Mouse (Mus musculus): ENCODE results near the gene Acvrl1.
"Not testable (repeated sequence)": the region's sequence is repeated elsewhere in the genome, so short reads cannot be mapped to it uniquely, and the experiment has no call there.

The Acvrl1 gene

DNA sequence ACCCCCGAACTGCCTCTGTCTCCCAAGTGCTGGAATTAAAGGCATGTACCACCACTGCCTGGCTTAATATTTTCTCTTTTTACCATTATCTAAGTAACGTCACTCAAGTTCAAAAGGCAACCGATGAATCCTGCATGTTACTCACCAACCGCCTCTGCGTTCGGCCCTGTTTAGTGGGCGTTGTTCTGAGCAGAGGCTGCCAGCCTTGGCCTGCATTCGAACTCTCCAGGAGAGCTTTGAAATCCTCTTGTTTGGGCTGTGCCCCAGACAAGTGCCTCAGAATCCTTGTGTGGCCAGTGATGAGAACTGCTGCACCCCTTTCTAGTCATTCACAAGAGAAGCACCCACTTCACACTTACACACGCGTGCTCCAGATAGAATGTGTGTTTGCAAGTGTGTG, 22.3 kb upstream of the Acvrl1 start:
- in situ Hi-C loops (cut with MboI, MseI): loop anchor here (10.0 kb wide), 2 partner anchors 59 to 71 kb away; no protein-coding TSS in a partner anchor

DNA sequence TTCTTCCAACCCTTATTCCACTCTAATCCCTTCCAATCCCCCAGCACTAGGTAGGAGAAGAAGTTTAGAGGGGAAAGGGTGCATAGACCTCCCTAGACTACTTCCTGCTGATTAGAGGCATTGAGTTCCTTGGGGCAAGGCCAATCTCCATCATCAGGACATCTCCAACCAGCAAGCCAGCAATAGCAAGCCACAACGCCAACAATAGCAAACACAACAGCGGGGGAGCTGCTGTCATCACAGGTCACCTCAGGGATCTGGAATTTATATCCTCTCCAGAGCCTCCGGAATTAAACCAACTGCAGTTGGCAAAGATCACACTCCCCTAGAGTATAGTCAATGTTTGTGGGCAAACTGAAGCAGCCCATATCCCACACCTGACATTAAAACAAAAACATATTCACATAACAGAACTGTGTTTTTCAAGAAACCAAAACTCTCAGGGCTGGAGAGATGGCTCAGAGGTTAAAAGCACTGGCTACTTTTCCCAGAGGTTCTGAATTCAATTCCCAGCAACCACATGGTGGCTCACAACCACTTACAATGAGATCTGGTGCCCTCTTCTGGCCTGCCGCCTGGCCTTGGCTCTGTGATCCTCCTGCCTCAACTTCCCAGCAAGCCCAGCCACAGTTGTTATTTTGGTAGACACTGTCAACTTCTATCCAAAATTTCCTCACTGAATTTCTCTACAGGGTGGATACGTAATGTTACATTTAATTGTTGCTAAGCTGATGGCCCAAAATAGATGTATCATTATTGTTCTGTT, 20.2 kb upstream of the Acvrl1 start:
- in situ Hi-C loops (cut with MboI, MseI): loop anchor here (10.0 kb wide), 2 partner anchors 57 to 73 kb away; no protein-coding TSS in a partner anchor

DNA sequence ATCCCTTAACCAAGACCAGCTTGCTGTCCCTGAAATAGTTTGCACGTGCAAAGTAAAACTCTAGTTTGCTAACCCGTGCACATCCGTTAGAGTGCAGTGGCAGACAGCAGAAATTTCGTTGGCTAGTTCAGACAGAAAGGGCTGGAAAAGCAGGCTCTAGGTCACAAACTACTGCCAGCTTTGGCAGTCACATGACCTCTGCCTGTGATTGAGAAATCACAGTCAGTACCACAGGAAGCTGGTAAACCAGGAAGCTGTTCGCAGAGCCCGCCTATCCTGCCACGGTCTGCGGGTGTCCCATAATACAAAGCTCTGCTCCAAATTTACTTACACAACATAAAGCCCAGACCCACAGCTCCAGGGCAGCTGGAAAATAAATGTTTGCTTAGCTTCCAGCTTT, 15.1 kb upstream of the Acvrl1 start:
- in situ Hi-C loops (cut with MboI, MseI): no loop called here

DNA sequence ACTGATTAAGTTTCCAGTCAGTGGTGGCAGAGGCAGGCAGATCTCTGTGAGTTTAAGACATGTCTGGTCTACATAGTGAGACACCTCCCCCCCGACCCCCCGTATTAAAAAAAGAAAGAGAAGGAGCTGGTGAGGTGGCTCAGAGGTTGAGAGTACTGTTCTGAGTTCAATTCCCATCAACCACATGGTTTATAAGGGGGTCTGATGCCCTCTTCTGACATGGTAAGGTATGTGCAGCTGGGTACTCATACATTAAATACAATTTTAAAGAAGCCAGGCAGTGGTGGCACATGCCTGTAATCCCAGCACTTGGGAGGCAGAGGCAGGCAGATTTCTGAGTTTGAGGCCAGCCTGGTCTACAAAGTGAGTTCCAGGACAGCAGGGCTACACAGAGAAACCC, 14.5 kb upstream of the Acvrl1 start:
- in situ Hi-C loops (cut with MboI, MseI): not testable (repeated sequence)

DNA sequence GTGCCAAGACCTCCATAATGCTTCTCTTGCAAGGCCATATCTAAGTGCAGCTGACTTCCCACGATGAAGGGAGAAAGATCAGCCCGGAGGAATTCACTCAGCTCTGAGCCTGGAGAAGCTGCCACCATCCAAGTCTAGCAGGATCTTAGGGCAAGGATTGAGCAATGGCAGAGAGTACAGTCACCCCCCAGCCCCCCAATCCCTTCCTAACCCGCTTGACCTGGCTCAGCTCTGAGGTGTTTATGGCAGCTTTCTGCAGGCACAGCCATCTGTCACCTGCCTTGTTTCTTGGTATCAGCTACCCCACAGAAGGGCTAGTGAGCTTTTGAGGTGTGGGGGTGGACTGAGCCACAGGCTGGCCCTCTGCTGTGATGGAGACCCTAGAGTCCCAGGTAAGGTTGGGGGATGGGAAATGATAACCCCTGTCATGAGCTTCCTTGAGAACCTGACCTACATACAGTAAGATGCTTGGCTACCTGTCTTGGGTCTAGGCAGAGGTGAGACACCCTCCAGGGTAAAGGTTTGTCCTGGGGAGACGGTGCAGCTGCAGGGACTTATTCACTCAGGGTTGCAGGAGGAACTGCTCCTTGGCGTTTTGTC, 12.7 kb upstream of the Acvrl1 start, which contains the start of gene Ankrd33:
Ankrd33 (plus strand) TSS at position 245 of the 600 bp plus-strand sequence.
- in situ Hi-C loops (cut with MboI, MseI): no loop called here

DNA sequence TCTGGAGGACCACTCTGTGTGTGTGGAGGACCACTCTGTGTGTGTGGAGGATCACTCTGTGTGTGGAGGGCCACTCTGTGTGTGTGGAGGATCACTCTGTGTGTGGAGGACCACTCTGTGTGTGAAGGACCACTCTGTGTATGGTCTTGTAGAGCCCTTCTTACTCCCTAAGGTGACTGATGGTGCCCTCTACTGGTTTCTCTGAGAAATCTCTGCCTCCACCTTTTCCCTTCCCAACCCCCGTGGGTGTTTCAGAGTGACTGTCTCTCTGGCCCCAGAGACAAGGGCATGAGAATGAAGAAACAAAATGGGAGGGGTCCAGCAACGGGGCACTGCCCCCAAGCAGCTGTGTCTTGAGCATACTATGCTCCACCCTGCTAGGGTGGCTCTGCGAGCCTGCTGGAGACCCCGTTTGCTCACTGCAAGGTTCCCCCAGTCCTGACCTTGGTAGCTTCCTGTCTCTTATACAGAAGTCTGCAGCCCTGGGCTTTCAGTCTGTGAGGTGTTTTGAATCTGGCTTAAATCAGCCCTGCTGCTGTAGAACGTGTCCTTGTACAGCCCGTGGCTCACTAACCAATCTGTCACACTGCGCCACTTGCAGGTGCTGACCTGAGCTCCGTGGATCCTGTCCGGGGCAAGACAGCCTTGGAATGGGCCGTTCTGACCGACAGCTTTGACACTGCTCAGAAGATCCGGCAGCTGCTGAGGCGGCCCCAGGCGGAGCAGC, 9.8 kb upstream of the Acvrl1 start:
- in situ Hi-C loops (cut with MboI, MseI): no loop called here

DNA sequence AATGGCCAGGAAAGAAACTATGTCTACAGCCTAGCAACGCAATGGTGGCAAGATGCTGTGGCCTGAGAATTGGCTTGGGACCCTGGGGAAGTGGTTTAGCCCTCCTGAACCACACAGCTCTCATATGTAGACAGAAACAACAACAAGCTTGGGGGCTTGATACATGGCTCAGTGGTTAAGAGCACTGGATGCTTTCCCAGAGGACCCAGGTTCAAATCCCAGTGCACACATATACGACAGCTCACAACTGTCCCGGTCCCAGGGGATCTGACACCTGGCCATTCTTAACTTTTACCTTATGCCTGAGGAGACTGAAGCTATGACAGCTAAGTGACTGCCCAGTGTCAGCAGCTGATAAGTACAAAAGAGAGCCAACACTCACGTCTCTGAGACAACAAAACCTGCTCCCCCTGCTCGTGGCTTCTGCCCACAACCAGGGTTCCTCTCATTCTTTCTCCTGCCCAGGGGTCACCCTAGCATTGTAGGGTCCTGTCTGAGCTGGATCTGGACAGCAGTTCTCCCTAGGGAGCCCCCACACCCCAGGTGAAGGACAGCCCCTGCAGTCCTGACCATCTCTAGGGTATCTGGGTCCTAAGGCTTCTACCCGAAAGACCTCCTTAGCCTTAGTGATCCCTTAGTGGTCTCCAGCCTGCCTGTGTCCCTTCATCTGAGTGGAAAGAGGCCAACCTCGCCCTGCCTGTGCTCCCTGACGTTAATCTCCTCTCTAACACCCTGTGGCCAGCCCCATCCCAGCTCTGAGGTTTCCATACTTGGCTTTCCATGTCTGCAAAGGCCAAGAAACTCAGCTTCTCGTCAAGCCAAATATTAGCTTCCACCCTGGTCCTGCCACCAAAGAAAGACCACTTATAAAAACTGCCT, 6.7 kb upstream of the Acvrl1 start:
- in situ Hi-C loops (cut with MboI, MseI): no loop called here

DNA sequence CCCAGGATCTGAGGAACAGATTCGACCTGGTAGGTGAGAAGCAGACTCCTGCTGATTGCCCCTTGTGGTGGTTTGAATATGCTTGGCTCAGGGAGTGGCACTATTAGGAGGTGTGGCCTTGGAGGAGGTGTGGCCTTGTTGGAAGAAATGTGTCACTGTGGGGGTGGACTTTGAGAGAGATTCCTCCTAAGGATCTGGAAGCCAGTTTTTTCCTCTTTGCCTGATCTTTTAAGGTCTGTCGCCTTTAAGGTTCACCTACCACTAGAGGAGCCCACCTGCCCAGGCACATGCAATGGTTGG, 6.1 kb upstream of the Acvrl1 start:
- in situ Hi-C loops (cut with MboI, MseI): no loop called here

DNA sequence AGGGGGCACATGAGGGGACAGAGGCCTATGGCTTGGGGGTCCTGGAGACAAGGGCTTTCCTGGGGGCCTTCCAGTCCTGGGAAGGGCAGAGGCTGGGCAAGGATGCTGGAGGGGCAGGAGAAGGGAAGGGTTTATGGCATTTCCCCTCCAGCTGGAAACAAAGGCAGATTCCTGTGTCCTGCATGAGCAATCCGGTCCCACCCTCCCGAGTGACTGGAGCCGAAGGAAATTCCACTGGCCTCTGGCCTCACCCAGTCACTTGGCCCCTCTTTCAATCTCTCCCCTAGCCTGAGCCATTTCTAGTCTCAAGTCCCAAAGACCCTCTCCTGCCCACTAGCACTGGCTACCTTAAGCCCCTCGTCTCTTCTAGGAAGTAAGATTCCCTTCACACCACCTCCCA, 5.1 kb upstream of the Acvrl1 start:
- in situ Hi-C loops (cut with MboI, MseI): no loop called here

DNA sequence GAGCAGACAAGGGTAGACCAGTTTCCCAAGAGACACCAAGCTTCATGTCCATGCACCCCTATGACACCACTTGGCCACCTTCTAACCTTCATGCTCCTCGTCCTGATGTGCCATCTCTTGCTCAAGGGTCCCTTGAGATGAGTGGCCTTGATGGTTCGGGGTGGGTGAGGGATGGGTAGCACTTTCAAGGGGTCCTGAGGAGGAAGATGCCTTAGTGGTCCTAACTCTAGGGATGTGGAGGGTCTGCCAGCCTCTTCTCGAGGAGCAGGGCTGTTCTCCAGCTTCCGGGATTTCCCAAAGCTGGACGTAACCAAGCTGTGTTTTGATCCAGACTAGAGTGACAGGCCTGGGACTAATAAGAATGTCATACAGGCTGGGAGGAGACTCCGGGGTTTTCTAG, 2.8 kb upstream of the Acvrl1 start:
- in situ Hi-C loops (cut with MboI, MseI): no loop called here

DNA sequence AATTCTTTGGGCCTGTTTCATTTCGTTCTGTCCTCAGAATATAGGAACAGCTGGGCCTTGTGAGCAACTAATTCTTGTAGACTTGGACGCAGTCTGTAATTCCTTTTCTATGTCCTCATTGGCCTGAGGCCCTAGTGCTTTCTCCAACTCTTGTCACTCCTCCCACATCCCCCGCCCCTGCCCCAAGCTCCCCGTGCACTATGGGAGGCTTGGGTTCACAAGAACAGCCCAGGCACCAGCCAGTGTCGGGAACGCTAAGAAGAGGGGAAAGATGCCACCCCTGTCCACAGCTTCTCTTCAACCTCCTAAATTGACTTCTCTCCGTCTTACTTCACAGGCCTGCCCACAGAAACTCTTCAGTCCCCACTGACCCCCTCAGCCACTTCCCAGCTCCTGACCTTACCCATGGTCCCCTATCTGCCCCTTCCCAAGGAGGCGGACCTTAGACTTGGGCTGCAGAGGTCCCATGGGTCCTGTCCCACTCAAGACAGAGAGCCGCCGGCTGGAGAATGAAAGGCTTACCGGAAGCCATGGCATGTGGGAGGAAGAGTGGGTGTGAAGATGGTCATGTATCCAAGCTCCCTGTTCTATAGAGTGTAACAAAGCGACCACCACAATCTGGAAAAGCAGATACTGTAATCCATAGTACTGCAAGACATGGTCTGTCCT, 1.3 kb upstream of the Acvrl1 start:
- in situ Hi-C loops (cut with MboI, MseI): no loop called here

DNA sequence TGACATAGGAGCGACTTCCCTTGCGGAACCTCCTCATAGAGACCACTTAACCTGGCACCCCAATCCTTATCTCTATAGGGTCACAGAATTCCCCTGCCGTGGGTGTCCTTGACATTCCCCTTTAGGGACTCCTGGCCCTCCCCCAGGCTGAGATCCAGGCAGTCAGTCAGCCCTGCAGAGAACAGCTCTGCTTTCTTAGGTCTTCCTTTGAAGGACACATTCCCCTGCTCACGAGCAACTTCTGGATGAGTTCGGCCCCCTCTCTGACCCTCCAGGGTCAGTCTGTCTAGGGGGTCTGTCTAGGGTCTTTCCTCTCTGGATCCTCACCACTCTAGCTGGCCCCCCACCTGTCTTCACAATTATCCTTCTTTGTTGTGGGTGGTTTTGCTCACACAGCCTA, 1.1 kb downstream of the Acvrl1 start:
- in situ Hi-C loops (cut with MboI, MseI): no loop called here

DNA sequence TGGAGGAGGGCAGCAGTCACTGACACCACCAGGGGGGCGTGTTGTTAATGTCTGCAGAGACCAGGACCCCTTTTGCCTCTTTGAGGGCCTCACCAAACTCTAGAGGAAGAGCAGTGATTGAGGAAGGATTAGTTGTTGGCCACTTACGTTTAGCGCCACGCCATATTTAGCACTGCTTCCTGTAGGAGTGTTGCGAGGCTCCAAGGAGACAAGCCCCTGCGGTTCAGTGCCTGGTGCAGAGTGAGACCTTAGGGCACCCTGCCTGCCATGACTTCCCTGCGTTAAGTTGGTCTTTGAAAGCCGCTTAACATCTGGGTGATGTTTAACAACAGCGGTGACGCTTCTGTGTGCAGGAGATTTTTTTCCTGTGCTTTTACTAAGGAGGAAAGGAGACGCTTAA, 3.2 kb downstream of the Acvrl1 start:
- in situ Hi-C loops (cut with MboI, MseI): no loop called here

DNA sequence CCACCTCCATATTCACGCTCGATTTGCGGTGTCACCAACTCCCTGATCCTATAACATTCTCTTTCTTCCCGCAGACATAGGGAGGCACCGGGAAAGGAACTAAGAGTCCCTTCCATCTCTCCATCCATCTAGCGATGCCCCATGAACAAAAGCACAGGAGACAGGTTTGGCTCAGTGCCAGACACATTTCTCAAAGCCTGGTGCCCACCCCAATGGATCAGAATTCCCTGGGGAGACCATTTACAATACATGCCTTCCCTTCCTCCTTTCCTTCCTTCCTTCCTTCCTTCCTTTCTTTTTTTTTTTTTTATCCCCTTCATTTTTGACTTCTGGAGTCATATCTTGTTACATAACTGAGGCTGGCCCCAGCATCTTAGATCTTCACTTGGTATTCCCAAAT, 3.7 kb downstream of the Acvrl1 start:
- in situ Hi-C loops (cut with MboI, MseI): no loop called here

DNA sequence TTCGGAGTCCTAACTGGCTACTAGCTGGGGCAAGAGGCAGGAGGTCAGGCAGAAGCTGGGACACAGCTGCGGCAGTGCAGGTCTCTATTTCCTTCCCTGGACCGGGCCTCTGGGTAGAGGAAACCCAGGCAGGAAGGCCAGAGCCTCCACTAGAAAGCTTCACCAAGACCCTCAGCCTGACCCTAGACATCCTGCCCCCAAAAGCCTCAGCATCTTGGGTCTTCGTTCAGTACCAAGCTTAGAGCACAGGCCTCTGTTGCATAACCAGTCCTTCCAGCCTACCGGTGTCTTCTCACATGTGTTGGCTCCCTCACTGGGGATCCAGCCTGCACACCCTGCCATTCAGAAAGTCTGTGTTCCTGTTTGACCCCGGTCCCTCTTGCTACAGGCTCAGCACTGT, 4.4 kb downstream of the Acvrl1 start:
- in situ Hi-C loops (cut with MboI, MseI): no loop called here

DNA sequence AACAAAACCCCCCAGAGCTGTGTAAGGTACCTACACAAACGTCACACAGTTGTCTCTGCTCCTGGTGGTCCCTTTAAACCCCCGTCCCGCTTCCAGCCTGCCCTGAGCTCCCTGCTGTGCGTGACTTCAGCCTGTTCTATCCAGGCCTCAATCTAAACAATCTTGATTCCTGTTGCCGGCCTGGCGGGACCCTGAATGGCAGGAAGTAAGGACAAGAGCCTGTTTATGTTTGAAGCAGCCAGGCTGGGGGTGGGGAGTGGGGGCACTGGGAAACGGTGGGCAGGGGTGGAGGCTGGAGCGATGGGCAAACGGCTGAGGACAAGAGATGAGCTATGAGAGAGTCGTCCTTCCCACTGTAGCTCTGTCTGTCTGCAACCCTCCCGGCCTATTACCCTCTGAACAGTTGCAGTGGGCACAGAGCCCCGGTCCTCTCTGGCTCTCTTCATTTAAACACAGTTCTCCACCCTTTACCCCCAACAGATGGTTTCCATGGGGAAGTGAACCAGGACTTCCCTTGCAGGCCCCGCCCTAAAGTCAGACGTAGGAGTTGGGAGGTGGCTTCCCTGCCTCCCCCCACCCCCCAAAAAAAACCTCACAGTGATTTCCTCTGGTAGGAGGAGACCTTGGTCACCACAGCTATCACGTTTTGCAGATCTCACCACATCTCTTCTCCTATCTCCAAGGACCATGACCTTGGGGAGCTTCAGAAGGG, 5.8 kb downstream of the Acvrl1 start:
- in situ Hi-C loops (cut with MboI, MseI): no loop called here

DNA sequence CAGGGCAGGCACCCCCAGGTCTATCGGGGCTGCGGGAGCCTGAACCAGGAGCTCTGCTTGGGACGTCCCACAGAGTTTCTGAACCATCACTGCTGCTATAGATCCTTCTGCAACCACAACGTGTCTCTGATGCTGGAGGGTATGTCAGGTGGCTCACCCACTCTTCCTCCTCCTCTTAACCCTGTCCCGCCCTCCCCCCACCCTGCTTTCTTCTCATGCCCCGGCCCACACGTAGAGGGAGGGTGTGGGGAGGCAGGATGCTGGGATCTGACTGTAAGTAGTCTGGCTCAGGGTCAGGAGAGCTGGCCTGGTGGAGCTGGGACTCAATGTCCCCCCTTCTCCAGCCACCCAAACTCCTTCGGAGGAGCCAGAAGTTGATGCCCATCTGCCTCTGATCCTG, 7.1 kb downstream of the Acvrl1 start:
- in situ Hi-C loops (cut with MboI, MseI): no loop called here

DNA sequence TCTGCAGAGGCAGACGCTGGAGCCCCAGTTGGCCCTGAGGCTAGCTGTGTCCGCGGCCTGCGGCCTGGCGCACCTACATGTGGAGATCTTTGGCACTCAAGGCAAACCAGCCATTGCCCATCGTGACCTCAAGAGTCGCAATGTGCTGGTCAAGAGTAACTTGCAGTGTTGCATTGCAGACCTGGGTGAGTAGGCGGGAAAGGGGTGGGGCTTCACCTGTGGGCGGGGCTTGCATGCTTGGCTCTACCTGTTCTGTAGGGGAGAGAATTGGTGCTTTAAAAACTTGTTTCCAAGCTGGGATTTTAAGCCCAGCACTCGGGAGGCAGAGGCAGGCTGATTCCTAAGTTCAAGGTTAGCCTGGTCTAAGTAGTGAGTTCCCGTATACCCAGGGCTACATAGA, 9.1 kb downstream of the Acvrl1 start:
- in situ Hi-C loops (cut with MboI, MseI): no loop called here

DNA sequence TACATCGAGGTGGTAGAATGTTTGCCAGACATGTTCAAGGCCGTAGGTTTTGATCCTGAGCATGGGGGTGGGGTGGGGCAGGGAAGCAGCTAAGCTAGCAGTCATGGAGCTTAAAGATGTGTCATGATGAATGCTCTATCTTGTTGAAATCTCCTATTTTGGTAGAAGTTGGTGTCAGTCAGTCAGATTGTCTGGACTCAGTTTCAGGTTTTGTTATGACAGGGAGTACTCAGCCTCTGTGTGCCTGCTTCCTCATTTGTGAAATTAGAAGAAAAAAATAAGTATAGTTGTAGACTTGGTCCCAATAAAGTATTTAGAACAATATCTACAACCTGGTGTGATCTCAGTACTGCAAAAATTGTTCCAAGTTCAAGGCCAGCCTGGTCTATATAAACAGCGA, 10.4 kb downstream of the Acvrl1 start:
- in situ Hi-C loops (cut with MboI, MseI): no loop called here

DNA sequence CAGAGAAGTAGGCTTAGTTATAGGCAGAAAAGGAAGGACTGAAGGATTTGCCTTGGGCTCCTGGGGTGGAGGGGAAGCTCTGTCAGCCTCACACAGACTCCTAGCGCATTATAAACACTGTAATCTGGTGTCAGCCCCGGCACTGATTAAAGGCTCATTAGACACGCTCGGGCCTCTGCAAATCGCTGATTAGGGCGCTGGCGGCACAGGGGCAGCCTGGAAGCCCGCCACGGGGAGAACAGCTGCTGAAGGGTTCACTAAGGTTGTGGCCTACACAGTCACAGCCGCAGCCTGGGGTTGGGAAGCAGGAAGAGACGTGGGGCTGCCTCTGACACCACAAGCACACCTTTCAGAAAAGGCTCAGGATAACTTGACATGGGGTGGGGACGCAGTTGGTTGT, 11.6 kb downstream of the Acvrl1 start:
- in situ Hi-C loops (cut with MboI, MseI): no loop called here

DNA sequence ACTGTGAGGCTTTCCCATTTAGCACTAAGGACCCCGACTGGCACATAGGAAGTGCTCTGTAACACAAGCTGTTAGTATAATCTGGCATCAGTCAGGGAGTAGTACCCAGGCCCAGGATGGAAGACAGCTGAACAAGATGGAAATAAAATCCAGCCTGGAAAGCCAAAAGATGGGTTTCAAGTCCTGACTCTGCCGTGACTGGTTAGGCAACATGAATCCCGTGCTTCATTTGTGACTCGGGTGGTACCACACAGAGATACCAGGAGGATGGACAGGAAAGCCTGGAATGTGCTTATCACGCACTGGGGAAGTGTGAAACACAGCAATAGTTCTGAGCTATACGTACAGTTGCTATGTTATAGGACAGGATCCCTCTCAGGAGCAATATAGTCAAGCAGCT, 12.3 kb downstream of the Acvrl1 start:
- in situ Hi-C loops (cut with MboI, MseI): no loop called here
